Mouse (Mus musculus): ENCODE results near the gene Tll2. TPM values are rescaled to one million over a fixed set of nuclear protein-coding genes. Genes with fewer than 3 reads are reported as not detected.
A peak's percentile ranks its signal among the peaks of the same experiment; 100 is the strongest.

Gene Tll2
- not detected in 2 replicates for total RNA-seq (2014; fragmentation: Nextera tagmentation)
- total RNA-seq (2017) = not detected in 2 replicates

DNA sequence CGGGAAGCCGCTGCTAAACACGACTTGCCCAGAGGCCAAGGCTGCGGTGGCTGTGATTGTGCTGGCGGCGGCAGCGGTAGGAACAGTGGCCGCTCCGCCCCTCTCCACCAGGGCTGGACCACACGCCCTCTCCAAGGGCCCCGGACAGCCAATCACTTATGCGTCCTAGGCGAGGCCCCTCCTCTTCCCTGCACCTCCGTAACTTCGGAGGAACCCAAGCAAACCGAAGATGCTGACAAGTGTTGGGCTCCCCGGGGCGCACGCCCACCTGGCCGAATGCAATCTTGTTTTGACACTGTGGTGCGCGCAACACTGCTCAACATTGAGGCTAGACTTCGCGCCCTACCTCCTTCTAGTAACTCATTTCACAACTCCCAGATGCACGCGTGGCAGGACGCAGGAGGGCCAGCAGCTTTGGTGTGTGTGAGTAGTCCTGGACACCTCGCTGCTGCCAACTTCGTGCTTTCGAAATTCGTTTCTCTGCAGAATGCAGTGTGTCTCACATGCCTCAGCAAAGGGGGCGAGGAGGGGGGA lies at the start of gene Tll2:
TSS of gene Tll2 (minus strand) at position 25 of the 534 bp plus-strand sequence.
- ATAC-seq (replicated peaks; ENCODE audit: low FRiP score, low TSS enrichment, poor library complexity, severe bottlenecking) = peak; percentile 87

DNA sequence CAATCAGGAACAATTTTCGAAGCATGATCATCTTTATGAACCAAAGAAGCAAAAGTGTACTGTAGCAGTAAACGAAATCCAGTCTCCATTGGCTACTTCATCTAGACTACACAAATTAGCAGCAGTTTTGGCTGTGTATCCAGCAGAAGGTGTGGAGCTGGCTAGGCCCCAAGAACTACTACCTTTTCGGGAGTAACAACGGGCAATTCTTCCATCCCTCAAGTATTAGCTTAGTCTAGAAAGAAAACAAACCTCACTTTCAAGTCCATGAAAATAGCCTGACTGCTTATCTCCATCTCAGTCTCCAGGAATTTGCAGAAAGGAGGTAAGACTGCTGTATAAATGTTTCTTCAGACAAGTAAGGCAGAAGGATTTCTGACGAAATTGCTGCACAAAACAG lies 47.9 kb upstream of the Tll2 start:
- no peak for ATAC-seq (replicated peaks; ENCODE audit: low FRiP score, low TSS enrichment, poor library complexity, severe bottlenecking)

- no peak for ATAC-seq (replicated peaks; ENCODE audit: low FRiP score, low TSS enrichment, poor library complexity, severe bottlenecking)
These were observed 42.3 kb upstream of the Tll2 start for GRCm38 (mm10) chr19:41248968-41249367.

DNA sequence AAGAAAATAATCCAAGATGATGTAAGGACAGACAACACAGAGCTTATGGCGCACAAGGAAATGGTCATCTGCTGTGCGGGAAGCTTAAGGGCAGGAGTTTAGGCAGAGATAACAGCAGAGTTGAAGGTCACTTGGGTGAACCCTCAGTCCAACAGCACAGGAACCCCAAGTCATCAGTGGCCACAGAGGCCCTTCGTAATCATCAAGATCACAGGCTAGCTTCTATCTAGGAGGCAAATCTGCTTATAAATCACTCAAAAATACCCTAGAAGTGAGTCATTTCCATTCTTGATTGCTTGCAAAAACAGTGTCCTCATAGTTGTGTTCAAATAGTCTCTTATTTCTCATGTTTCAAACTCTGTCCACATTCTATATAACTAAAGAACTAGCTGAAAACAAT lies 41.6 kb upstream of the Tll2 start:
- ATAC-seq (replicated peaks; ENCODE audit: low FRiP score, low TSS enrichment, poor library complexity, severe bottlenecking) = no peak

- ATAC-seq (replicated peaks; ENCODE audit: low FRiP score, low TSS enrichment, poor library complexity, severe bottlenecking) = no peak
These were observed 39.6 kb upstream of the Tll2 start for GRCm38 (mm10) chr19:41246271-41246670.

GRCm38 (mm10) chr19:41244581-41244980 lies 37.9 kb upstream of the Tll2 start:
- 0 out of 2 replicates have a peak, but pooled peaks have one; percentile 47 for ATAC-seq (replicated peaks; ENCODE audit: low FRiP score, low TSS enrichment, poor library complexity, severe bottlenecking)

DNA sequence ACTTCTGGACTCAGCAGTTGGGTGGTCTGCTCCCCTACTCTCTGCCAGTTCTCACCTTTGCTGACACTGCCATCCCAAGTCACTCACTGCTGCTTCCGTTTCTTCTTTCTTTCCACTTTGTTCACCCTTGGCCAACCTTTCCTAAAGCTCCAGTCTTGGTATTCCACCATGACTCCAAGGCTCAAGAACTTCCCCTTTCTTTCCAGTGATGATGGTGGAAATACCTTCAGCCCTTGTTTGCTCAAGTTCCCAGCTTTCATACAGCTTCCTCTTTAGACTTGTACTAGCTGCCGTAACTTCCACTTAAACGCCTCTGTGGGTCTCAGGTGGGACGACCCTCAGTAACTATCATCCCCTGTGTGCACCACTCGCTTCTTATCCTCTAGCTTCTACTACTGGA lies 35.4 kb upstream of the Tll2 start:
- no peak for ATAC-seq (replicated peaks; ENCODE audit: low FRiP score, low TSS enrichment, poor library complexity, severe bottlenecking)

DNA sequence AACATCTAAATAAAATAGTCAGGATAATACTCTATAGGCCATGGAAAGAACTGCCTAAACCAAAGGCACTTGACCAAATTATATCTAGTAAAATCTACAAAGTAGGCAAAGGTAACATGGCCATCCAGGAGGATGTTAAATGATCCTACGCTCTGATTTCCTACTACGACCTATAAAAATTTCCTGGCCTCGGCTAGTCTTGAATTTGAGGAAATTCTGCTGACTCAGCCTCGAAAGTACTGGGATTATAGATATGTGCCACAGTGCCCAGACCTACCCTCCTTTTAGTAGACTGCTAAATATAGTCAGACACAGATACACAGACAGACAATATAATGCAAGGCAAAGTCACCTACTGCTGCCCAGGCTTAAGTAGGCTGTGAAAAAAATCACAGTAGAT lies 27.1 kb upstream of the Tll2 start:
- ATAC-seq (replicated peaks; ENCODE audit: low FRiP score, low TSS enrichment, poor library complexity, severe bottlenecking) = no peak

GRCm38 (mm10) chr19:41208326-41208725 lies 1.7 kb upstream of the Tll2 start:
- no peak for ATAC-seq (replicated peaks; ENCODE audit: low FRiP score, low TSS enrichment, poor library complexity, severe bottlenecking)

DNA sequence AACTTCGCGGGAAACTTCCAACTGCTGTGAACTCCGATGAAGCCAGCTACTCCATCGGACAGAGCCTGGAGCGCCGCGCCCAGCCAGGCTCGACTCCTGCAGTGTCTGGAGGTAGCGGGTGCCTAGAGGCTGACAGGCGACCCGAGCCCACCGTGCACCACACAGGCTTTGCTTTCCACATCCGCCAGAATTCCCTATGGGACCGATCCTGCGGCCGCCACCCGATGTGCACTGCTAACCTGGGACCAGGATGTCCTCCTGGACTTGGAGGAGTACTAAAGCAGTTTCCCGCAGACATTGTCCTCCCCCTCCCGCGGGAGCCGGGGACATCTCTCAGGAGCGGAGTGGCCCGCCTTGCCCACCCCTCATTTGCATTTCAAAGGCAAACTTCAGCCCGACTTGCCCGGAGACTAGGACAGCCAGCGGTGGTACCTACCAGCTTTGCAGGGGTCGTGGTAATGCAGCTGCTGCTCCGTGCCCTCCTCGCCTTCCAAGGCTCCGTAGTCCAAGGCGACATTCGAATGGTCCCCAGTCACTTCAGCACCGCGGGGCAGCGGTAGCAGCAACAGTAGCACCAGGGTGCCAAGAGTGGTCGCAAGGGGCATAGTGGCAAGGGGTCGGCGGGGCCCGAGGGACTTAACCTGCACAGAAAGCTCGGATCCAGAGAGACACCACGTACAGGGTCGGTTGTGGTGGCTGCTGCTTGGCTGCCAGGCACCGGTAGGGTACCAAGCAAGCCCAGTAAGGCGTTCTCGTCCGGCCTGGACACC lies 409 bp downstream of the Tll2 start:
- ATAC-seq (replicated peaks; ENCODE audit: low FRiP score, low TSS enrichment, poor library complexity, severe bottlenecking) = no peak

- ATAC-seq (replicated peaks; ENCODE audit: low FRiP score, low TSS enrichment, poor library complexity, severe bottlenecking) = no peak
These were observed 2.2 kb downstream of the Tll2 start for GRCm38 (mm10) chr19:41204159-41205081.

GRCm38 (mm10) chr19:41197606-41198005 lies 9.0 kb downstream of the Tll2 start:
- ATAC-seq (replicated peaks; ENCODE audit: low FRiP score, low TSS enrichment, poor library complexity, severe bottlenecking) = no peak

DNA sequence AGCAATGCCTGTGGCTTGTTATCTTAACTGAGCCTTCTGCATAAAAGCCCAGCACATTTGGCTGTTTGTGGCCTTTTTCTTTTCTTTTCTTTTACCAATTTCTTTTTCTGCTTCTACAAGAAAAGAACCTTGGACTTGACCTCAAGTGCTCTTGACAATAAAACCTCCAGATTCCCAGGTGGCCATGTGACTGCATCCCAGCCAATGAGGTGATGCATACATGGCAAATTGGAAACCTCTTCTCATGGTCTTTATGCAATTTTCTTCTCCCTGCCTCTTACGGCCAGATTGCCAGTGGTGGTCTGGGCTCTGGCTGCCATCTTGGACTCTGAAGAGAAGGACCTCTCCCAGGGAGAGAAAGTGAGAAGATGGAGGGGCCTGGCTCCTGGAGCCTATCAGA lies 13.3 kb downstream of the Tll2 start:
- ATAC-seq (replicated peaks; ENCODE audit: low FRiP score, low TSS enrichment, poor library complexity, severe bottlenecking) = no peak

DNA sequence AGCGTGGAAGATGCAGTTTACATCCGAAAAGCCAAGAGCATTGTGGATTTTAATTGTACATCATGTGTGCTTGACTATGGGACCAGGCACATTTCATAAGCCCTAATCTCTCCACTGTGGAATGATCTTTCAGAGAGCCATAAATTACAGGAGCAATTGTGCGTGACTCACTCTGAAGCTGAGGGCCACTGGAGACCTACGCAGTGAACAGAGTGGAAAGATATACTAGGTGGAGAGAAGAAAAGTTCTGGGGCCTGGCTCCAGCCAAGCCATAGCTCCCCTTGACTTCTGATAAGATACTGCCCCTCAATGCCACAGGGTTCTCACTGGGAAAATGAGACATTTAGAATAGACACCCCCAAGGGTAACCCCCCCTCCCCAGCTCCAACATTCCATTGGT lies 13.7 kb downstream of the Tll2 start:
- ATAC-seq (replicated peaks; ENCODE audit: low FRiP score, low TSS enrichment, poor library complexity, severe bottlenecking) = no peak

- ATAC-seq (replicated peaks; ENCODE audit: low FRiP score, low TSS enrichment, poor library complexity, severe bottlenecking) = 0 out of 2 replicates have a peak, but pooled peaks have one; percentile 18
These were observed 14.9 kb downstream of the Tll2 start for GRCm38 (mm10) chr19:41191724-41192123.

- no peak for ATAC-seq (replicated peaks; ENCODE audit: low FRiP score, low TSS enrichment, poor library complexity, severe bottlenecking)
These were observed 15.7 kb downstream of the Tll2 start for GRCm38 (mm10) chr19:41190876-41191434.

DNA sequence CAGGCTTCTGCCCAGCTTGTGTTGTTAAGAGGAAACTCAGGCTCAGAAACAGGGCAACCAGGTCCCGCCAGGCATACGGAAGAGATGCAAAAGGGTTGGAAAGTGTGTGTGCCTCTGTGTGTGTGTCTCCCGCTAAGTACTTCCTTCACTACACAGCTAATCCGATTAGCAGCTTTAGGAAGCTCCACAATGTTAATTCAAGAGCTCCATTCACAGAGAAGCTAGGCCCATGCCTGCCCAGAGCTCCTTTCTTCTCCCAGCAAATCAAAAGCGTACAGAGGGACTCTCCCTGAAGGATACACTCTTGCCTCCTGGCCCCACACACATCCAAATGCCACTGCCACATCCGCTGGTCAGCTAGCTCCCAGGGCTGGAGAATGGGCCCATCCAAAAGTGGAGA lies 29.3 kb downstream of the Tll2 start:
- ATAC-seq (replicated peaks; ENCODE audit: low FRiP score, low TSS enrichment, poor library complexity, severe bottlenecking) = no peak

DNA sequence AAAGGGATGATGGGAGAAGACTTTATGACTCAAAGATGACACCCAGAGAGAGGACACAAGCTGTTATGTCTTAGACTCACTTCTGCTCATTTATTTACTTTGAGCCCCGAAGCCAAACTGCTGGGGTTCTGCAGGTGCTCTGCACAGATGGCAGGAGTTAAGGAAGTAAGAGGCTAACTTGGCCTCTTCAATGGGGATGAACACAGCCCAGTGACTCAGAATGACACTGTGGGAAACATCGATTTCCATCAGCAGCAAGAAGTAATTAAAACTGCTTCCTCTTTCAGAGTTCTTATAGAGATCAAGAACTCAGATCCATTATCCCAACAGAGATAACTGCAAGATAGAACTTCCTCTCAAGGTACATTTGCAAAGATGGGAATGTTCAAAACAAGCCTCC lies 29.8 kb downstream of the Tll2 start:
- no peak for ATAC-seq (replicated peaks; ENCODE audit: low FRiP score, low TSS enrichment, poor library complexity, severe bottlenecking)

GRCm38 (mm10) chr19:41165914-41166235 lies 40.8 kb downstream of the Tll2 start:
- no peak for ATAC-seq (replicated peaks; ENCODE audit: low FRiP score, low TSS enrichment, poor library complexity, severe bottlenecking)

All from megakaryocyte-erythroid progenitor cell, adult 5-6 weeks (primary cell).